Mouse (Mus musculus): ENCODE measurements around the gene Ckap5. TPM values are rescaled to one million over a fixed set of nuclear protein-coding genes. Genes with fewer than 3 reads are reported as not detected.
"Not testable (repeated sequence)": the region's sequence is repeated elsewhere in the genome, so short reads cannot be mapped to it uniquely, and the experiment has no call there.

Ckap5 gene
- total RNA-seq, 2 experiments from 2014 or later: 126 TPM

GRCm38 (mm10) chr2:91623366-91623765 lies 96.8 kb downstream of the Ckap5 start:
- DNase-seq (ENCODE audit: low spot score in 2 of 2): not testable (repeated sequence)

GRCm38 (mm10) chr2:91627486-91627885 lies 100.9 kb downstream of the Ckap5 start:
- DNase-seq (ENCODE audit: low spot score in 2 of 2): no peak

GRCm38 (mm10) chr2:91628171-91628570 lies 101.6 kb downstream of the Ckap5 start:
- DNase-seq (ENCODE audit: low spot score in 2 of 2): no peak

- DNase-seq (ENCODE audit: low spot score in 2 of 2): no peak
These were observed 103.1 kb downstream of the Ckap5 start for GRCm38 (mm10) chr2:91629682-91630081.

GRCm38 (mm10) chr2:91630384-91630783 lies 103.8 kb downstream of the Ckap5 start:
- no peak for DNase-seq (ENCODE audit: low spot score in 2 of 2)

- DNase-seq (ENCODE audit: low spot score in 2 of 2): no peak
These were observed 105.3 kb downstream of the Ckap5 start for GRCm38 (mm10) chr2:91631826-91632225.

GRCm38 (mm10) chr2:91632316-91632715 lies 105.8 kb downstream of the Ckap5 start:
- DNase-seq (ENCODE audit: low spot score in 2 of 2): no peak

GRCm38 (mm10) chr2:91633334-91633977 lies 106.9 kb downstream of the Ckap5 start:
- DNase-seq (ENCODE audit: low spot score in 2 of 2): no peak

GRCm38 (mm10) chr2:91634841-91635240 lies 108.3 kb downstream of the Ckap5 start:
- DNase-seq (ENCODE audit: low spot score in 2 of 2): no peak

- DNase-seq (ENCODE audit: low spot score in 2 of 2): no peak
These were observed 108.9 kb downstream of the Ckap5 start for GRCm38 (mm10) chr2:91635486-91635885.

- DNase-seq (ENCODE audit: low spot score in 2 of 2): no peak
These were observed 109.7 kb downstream of the Ckap5 start, which contains the start of gene F2 for GRCm38 (mm10) chr2:91636229-91636628. Gene F2 (minus strand): TSS chr2:91636414.

GRCm38 (mm10) chr2:91636727-91637338 lies 110.3 kb downstream of the Ckap5 start:
- DNase-seq (ENCODE audit: low spot score in 2 of 2): no peak

- no peak for DNase-seq (ENCODE audit: low spot score in 2 of 2)
These were observed 112.4 kb downstream of the Ckap5 start for GRCm38 (mm10) chr2:91638931-91639330.

GRCm38 (mm10) chr2:91642825-91643415 lies 116.4 kb downstream of the Ckap5 start:
- DNase-seq (ENCODE audit: low spot score in 2 of 2): no peak

GRCm38 (mm10) chr2:91644021-91644420 lies 117.5 kb downstream of the Ckap5 start:
- no peak for DNase-seq (ENCODE audit: low spot score in 2 of 2)

- DNase-seq (ENCODE audit: low spot score in 2 of 2): no peak
These were observed 118.8 kb downstream of the Ckap5 start for GRCm38 (mm10) chr2:91645354-91645753.

- DNase-seq (ENCODE audit: low spot score in 2 of 2): no peak
These were observed 119.2 kb downstream of the Ckap5 start for GRCm38 (mm10) chr2:91645811-91646210.

GRCm38 (mm10) chr2:91646733-91647132 lies 120.2 kb downstream of the Ckap5 start:
- peak; percentile 55 to 60 for DNase-seq (ENCODE audit: low spot score in 2 of 2)

GRCm38 (mm10) chr2:91649152-91649551 lies 122.6 kb downstream of the Ckap5 start:
- DNase-seq (ENCODE audit: low spot score in 2 of 2): no peak

- peak; percentile 97 to 98 for DNase-seq (ENCODE audit: low spot score in 2 of 2)
These were observed 123.2 kb downstream of the Ckap5 start, which contains the start of the genes Zfp408 and Arhgap1 for GRCm38 (mm10) chr2:91649553-91650359. Gene Zfp408 (minus strand): TSS chr2:91649791. Gene Arhgap1 (plus strand): TSS chr2:91649860.

- DNase-seq (ENCODE audit: low spot score in 2 of 2): no peak
These were observed 123.9 kb downstream of the Ckap5 start for GRCm38 (mm10) chr2:91650360-91650995.
